Mouse (Mus musculus) CD4-positive, CD25-positive, alpha-beta regulatory T cell (primary cell): ENCODE data around the gene Tnnt1. TPM values are rescaled to one million over a fixed set of nuclear protein-coding genes. Genes with fewer than 3 reads are reported as not detected.

ENCODE experiments used
- polyA plus RNA-seq: library from polyadenylated mRNA; unstranded; fragments of 100-300 nt; shearing (Covaris generic); gene quantifications from one replicate; pipeline ENCODE4 v1.2.1, GENCODE M21; 2017

The Tnnt1 gene
- polyA plus RNA-seq, result 5.3 TPM

DNA sequence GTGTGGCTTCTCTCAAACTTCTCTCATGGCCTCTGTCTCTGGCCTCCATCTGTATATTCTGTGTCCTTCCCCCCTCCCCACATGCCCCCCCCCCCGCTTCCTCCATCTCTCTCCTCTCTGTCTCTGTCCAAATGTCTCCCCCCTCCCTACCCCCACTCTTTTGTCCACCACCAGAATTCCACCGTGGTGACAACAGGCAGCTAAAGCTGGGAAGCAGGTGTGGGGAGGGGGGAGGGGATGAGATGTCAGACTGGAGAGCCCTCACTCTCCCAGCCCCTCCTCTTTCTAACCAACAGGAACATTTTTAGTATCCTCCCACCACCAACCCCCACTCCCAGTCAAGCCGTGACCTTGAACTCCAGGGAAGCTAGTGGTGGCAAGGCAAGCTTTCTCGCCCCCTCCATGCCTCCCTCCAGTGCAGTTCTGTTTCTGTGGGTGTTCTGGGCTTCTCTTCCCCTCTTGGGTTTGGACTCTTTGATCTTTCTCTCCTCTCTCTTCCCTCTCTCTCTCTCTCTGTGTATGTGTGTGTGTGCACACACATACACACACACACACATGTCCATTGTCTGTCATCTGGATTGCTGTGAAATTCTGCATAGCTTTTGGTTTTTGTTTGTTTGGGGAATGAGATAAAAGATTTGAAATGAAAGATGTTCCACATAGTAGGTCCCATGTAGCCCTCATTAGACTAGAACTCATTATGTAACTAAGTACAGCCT is at the start of gene Tnnt1:
Gene Tnnt1 (minus strand): TSS at position 51 of the 719 bp plus-strand sequence.

GRCm38 (mm10) chr7:4547221-4547641 is 31.0 kb upstream of the Tnnt1 start, which contains the start of gene Syt5:
TSS of gene Syt5 (minus strand) at chr7:4547541.

DNA sequence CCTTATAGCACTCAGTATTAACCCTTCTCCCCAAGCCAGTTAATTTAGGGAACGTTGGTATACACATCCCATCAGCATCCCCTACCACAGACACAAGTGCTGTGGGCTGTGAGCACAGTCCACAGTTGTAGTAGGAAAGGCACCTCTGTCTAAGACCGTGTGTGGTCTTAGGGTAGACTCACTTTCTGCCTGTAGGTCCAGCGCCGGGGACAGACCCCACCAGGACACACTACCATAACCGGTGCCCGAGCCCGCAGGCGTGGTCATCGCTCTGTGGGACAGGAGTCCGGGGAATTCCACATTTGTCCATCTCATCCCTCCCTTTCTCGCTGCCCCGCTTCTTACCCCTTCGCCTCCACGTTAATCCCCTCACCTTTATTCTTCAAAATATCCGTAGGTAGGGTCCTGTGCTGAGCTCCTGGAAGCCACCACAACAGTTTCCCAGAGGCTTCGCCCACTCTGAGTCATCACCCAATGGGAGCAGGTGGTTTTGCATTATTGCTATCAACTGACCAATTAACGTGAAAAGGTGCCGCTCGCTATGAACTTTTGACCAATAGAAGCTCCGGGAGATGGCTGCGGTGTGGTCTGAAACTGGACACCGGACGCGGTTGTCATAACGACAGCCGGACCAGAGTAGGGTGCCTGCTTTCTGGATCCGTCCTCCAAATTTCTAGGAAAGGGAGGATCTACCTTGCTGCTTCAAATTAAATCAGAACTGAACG is 16.0 kb upstream of the Tnnt1 start, which contains the start of gene Dnaaf3:
Gene Dnaaf3 (minus strand): TSS at position 449 of the 725 bp plus-strand sequence.

DNA sequence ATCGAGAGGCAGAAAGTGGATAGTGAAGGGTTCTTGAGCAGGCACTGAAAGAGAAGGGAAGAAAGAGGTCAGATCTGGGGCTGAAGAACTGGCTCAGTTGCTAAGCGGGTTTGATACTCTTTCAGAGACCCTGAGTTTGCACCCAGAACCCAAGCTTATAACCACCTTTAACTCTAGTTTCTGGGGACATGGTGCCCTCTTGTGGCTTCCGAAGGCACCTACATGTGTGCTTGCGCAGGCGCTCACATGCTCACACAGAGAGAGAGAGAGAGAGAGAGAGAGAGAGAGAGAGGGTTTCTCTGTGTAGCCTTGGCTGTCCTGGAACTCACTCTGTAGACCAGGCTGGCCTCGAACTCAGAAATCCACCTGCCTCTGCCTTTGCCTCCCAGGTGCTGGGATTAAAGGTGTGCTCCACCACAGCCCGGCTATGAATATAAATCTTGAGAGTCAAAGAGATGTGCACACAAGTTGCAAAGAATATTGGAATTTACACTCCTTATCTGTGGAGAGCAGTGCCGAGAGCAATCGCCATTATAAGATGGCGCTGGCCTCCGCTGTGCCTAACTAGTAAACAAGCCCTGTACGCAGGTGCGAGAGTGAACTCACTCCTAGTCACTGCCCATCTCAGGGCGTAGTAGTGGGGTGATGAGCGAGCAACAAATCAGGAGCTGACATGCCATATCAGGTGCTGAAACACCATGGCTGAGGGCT is 8.2 kb upstream of the Tnnt1 start, which contains the start of gene Tnni3:
Gene Tnni3 (minus strand): TSS at position 18 of the 711 bp plus-strand sequence.

GRCm38 (mm10) chr7:4501558-4502397 is 14.4 kb downstream of the Tnnt1 start, which contains the start of gene Ppp1r12c:
TSS of gene Ppp1r12c (minus strand) at chr7:4501680.

DNA sequence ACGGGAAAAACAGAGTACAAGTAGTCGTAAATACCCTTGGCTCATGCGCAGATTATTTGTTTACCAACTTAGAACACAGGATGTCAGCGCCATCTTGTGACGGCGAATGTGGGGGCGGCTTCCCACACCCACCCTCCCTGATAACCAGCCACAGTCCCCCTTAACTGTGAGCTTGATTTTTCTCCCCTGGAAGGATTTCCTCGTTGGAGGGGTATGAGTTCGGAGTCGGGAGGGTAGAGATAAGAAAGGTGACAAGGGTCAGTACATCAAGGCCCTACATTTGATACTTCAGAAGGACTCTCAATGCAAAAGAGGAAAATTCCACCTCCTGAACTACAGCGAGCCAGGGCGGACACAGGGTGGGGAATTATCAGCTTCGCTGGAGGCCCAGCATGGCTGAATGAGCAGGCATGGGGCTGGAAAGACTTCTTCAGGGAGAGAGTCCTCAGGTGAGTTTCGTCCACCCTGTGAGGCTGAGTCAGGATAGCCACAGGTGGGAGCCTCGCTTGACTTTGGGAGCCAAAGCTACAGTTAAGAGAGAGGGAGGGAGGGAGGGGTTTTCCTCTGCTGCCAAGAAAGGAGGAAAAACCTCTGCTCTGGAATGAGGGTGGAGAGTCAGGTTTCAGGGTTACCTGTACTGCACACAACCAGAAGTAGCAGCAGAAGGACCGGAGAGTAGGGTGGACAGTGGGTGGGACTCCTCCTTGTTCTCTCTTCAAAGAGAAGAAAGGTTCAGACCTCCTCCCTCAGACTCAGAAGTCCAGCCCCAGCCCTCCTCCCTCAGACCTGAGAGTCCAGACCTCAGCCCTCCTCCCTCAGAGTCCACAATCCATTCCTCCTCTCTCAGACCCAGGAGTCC is 55.4 kb downstream of the Tnnt1 start, which contains the start of gene Eps8l1:
Gene Eps8l1 (plus strand): TSS at position 99 of the 859 bp plus-strand sequence.

Other genes with a start within 250 kb of the Tnnt1 start
- gene Ncr1, start 178.7 kb downstream of the Tnnt1 start, polyA plus RNA-seq, result not detected
- gene Gp6, start 118.6 kb downstream of the Tnnt1 start, polyA plus RNA-seq, result not detected
- 4.9 TPM for gene Rdh13, start 70.7 kb downstream of the Tnnt1 start, polyA plus RNA-seq
- 20.0 TPM for gene Eps8l1, start 55.7 kb downstream of the Tnnt1 start, polyA plus RNA-seq
- 168 TPM for gene Ppp1r12c, start 14.7 kb downstream of the Tnnt1 start, polyA plus RNA-seq
- gene Tnni3, start 7.8 kb upstream of the Tnnt1 start, polyA plus RNA-seq, result 0.47 TPM
- 0.39 TPM for gene Dnaaf3, start 16.1 kb upstream of the Tnnt1 start, polyA plus RNA-seq
- 0.16 TPM for gene Syt5, start 31.2 kb upstream of the Tnnt1 start, polyA plus RNA-seq
- not detected for gene Ptprh, start 87.7 kb upstream of the Tnnt1 start, polyA plus RNA-seq
- 11.1 TPM for gene Tmem86b, start 115.0 kb upstream of the Tnnt1 start, polyA plus RNA-seq
- gene Ppp6r1, start 142.6 kb upstream of the Tnnt1 start, polyA plus RNA-seq, result 300 TPM
- 77.3 TPM for gene Hspbp1, start 168.7 kb upstream of the Tnnt1 start, polyA plus RNA-seq
- gene Brsk1, start 174.2 kb upstream of the Tnnt1 start, polyA plus RNA-seq, result not detected
- gene Tmem150b, start 208.9 kb upstream of the Tnnt1 start, polyA plus RNA-seq, result 0.11 TPM
- 33.5 TPM for gene Kmt5c, start 223.7 kb upstream of the Tnnt1 start, polyA plus RNA-seq
- 3.4 TPM for gene Cox6b2, start 236.7 kb upstream of the Tnnt1 start, polyA plus RNA-seq